Mouse (Mus musculus) left cerebral cortex, adult 2 months (tissue): ENCODE measurements around the gene Tas1r1. TPM values are rescaled to one million over a fixed set of nuclear protein-coding genes. Genes with fewer than 3 reads are reported as not detected.

ENCODE experiments used
- DNase-seq, 2 experiments: peaks; one replicate each; pipeline ENCODE4 v3.0.0; 2021 to 2022; ENCODE audit warnings: low spot score in 2 of 2, mixed read lengths in 1 of 2; ENCODE audit errors: extremely low spot score in 1 of 2
- H3K27ac ChIP-seq: fragments of 200-600 bp; 2 replicates; pipeline ENCODE4 v1.8.1; 2022
- H3K4me3 ChIP-seq: fragments of 200-600 bp; 2 replicates; pipeline ENCODE4 v1.8.1; 2022
- CTCF ChIP-seq: fragments of 200-600 bp; IDR thresholded peaks from 2 replicates; pipeline ENCODE4 v1.8.1; 2022; ENCODE audit warnings: antibody characterized with exemption, mild to moderate bottlenecking, moderate library complexity
- intact Hi-C: fragments of 180-260 bp; cut with DNase I; formaldehyde crosslinking; loops from one replicate; pipeline ENCODE4 v1.15.1; 2025
- total RNA-seq, 2 experiments: library from RNA; stranded (reverse); gene quantifications; 2 replicates each; pipeline ENCODE4 v1.2.3; 2021

The Tas1r1 gene
- total RNA-seq, 2 experiments from 2014 or later = 0.49 to 0.95 TPM

- Histone ChIP-seq H3K27ac (no peak overlapping the region), H3K4me3 (peak overlapping the region; percentile 97)
- no peak for TF ChIP-seq CTCF
- intact Hi-C loops = no loop called here
- DNase-seq = no peak
Measured at GRCm38 (mm10) chr4:151994228-151995171, 43.9 kb downstream of the Tas1r1 start.

DNA sequence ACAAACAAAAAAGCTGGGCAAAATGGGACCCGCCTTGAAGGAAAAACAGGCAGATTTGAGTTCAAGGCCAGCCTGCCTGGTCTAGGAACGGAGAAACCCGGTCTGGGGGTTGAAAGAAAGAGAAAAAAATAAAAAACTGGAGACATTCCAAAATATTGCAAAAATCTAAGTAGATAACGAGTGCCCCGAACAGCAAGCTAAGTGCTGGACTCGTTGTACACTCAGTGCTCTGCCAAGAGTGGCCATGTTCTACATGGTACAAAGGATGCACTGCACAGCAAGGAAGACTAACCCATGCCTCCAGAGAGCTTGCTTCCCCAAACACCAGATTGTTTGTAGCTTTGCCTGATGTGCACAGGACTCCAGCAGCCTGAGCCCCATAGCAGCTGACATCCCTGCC is 45.3 kb downstream of the Tas1r1 start:
- TF ChIP-seq CTCF = no peak
- Histone ChIP-seq H3K4me3 (no peak overlapping the region), H3K27ac (no peak overlapping the region)
- no peak for DNase-seq
- intact Hi-C loops = no loop called here

- no peak for TF ChIP-seq CTCF
- intact Hi-C loops = no loop called here
- H3K27ac ChIP-seq = no peak overlapping the region
- no peak overlapping the region for H3K4me3 ChIP-seq
- DNase-seq = no peak
Measured at GRCm38 (mm10) chr4:151992091-151992490, 46.3 kb downstream of the Tas1r1 start.

GRCm38 (mm10) chr4:151989110-151989488 is 49.3 kb downstream of the Tas1r1 start:
- DNase-seq = no peak
- intact Hi-C loops = no loop called here
- Histone ChIP-seq H3K27ac (peak overlapping the region; percentile 95), H3K4me3 (peak overlapping the region; percentile 78)
- TF ChIP-seq CTCF = no peak

GRCm38 (mm10) chr4:151988342-151989109 is 49.8 kb downstream of the Tas1r1 start, which contains the start of gene Thap3:
Gene Thap3, minus strand, starts transcription at chr4:151988997.
- TF ChIP-seq CTCF = no peak
- peak within 1 kb of the TSS; percentile 95 for H3K27ac ChIP-seq
- H3K4me3 ChIP-seq = peak within 1 kb of the TSS; percentile 78
- peak; percentile 81 to 87 for DNase-seq
- intact Hi-C loops = no loop called here

DNA sequence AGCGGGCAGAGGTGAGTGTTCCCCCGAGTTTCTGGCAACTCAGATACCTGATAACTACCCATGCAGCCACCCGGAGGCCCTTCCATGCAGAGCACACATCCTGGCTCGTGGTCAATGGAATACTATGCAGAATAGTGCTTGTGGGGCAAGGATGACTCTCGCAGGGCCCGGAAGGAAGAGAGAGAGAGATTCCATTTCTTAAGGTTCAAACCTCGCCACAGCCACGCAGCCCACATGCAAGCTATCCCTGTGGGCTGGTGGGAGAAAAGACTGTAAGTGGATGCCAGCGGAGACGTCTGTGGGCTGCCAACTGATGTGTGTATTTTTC is 50.4 kb downstream of the Tas1r1 start:
- Histone ChIP-seq H3K27ac (peak overlapping the region; percentile 95; the same call in 1 of the 2 replicates), H3K4me3 (peak overlapping the region; percentile 78)
- TF ChIP-seq CTCF = no peak
- DNase-seq = no peak
- intact Hi-C loops = no loop called here

DNA sequence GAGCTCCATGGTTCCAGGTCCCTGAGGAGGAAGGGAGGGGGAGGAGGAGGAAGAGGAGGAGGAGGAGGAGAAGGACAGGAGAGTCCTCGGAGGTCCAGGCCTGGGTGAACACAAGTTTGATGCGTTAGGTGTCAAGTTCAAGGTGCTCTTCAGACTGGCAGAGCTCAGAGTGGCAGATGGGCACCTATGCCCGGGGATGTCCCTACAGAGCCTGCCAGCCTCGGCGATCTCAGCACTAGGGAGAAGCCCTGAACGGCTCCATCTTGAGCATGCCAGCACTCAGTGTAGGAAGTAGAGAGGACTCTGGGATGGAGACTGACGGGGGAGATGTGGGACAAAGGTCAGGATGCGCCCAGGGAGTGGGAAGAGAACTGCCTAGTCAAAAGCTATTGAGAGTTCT is 51.7 kb downstream of the Tas1r1 start:
- no peak overlapping the region for H3K4me3 ChIP-seq
- TF ChIP-seq CTCF = no peak
- DNase-seq = no peak
- H3K27ac ChIP-seq = no peak overlapping the region
- intact Hi-C loops = no loop called here

DNA sequence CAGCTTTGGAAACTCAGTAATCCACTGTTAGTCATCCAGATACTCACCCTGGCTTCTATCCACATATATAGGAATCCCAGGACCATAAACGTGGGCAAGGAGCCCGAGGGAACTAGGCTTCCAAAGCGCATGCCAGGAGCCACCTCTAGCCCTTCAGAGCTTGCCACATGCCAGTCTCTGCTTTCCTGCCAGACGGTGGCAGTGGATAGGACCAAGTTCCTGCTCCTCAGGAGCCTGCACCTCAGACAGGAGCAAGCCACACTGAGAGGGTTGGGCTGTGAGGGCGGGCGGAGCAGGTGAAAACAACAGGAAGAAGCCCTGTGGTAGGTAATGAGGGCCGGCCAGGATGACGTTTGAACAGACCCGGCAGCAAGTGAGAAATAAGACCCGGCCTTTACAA is 52.5 kb downstream of the Tas1r1 start:
- no peak for TF ChIP-seq CTCF
- no peak for DNase-seq
- Histone ChIP-seq H3K27ac (no peak overlapping the region), H3K4me3 (no peak overlapping the region)
- intact Hi-C loops = no loop called here

DNA sequence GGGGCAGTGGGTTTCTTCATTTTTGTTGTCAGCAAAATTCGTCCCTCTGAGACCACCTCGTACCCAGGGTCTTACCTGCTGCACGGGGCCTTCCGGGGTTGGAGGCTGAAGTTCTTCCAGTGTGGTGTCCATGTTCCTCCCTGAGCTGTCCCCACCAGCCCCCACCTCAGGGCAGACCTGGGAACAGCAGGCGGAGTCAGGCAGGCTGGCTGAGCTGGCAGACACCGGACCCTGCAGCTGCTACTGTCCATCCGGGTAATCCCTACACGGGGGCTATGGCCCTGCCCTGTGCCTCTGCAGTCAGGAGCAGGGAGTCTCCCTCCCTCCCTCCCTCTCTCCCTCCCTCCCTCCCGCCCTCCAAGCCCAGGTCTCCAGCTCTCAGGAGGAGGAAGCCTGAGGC is 54.8 kb downstream of the Tas1r1 start:
- no peak for TF ChIP-seq CTCF
- no peak overlapping the region for H3K4me3 ChIP-seq
- DNase-seq = no peak
- intact Hi-C loops = no loop called here
- H3K27ac ChIP-seq = no peak overlapping the region

DNA sequence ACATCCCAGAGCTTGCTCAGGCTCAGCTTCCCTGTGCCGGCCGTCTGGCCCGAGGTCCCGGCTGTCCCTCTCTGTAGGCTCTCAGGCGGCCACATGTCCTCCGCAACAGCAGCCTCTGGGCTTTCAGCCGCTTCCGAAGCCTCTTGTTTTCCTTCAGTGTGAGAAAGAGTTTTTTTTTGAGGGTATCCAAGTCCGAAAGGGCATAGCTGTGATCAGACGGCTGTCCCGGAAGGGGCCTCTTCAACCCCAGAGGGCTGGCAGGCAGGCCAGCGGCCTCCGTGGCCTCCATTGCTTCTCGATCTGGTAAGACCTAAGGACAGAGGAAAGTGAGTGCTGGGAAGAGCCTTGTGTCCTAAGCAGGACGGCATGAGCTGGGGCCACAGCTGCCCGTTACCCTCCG is 55.3 kb downstream of the Tas1r1 start:
- Histone ChIP-seq H3K4me3 (no peak overlapping the region), H3K27ac (no peak overlapping the region)
- DNase-seq = no peak
- TF ChIP-seq CTCF = no peak
- intact Hi-C loops = no loop called here

DNA sequence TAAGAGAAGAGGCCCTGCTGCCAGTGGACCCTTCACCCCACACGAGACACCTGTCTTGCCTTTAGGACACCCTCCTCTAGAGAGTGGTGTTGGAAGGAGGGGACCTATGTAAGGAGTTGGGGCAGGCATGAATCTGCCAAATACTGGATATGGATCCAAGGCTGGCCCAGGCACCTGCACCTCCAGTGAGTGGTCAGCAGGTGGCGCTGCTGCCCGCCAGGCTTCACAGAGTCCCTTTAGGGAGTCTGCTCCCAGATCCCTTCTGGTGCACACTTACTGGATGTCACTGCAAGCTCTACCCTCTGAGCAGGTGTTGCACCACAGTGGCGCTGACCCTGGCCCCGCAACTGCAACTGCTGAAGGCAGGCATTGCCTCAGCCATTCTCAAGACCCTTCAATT is 57.0 kb downstream of the Tas1r1 start:
- peak; percentile 77 to 86 for DNase-seq
- TF ChIP-seq CTCF = peak; percentile 100
- no peak overlapping the region for H3K4me3 ChIP-seq
- intact Hi-C loops = loop anchor here (2.0 kb wide), 3 partner anchors 49 to 115 kb away; partner anchors contain the start of genes Nol9 and Tas1r1
- no peak overlapping the region for H3K27ac ChIP-seq

- Histone ChIP-seq H3K4me3 (no peak overlapping the region), H3K27ac (no peak overlapping the region)
- DNase-seq = no peak
- peak; percentile 58 for TF ChIP-seq CTCF
- intact Hi-C loops = loop anchor here (2.0 kb wide), 3 partner anchors 50 to 116 kb away; partner anchors contain the start of genes Nol9 and Tas1r1
Measured at GRCm38 (mm10) chr4:151980699-151981098, 57.7 kb downstream of the Tas1r1 start.

Other genes starting within 250 kb of the Tas1r1 start
- 100 to 1,000 TPM; 242 to 255 TPM for gene Camta1, start 176.7 kb downstream of the Tas1r1 start, total RNA-seq
- gene Dnajc11, start 104.9 kb downstream of the Tas1r1 start, total RNA-seq = 10 to 100 TPM; 61.8 to 66.6 TPM
- 10 to 100 TPM; 19.2 to 20.7 TPM for gene Thap3, start 49.6 kb downstream of the Tas1r1 start, total RNA-seq
- 10 to 100 TPM; 18.9 to 19.6 TPM for gene Phf13, start 42.3 kb downstream of the Tas1r1 start, total RNA-seq
- 10 to 100 TPM; 18.5 to 19.3 TPM for gene Klhl21, start 29.8 kb downstream of the Tas1r1 start, total RNA-seq
- gene Zbtb48, start 10.9 kb downstream of the Tas1r1 start, total RNA-seq = 10 to 100 TPM; 13.6 to 13.9 TPM
- gene Nol9, start 753 bp upstream of the Tas1r1 start, total RNA-seq = 10 to 100 TPM; 18.2 to 19.2 TPM
- gene Plekhg5, start 33.9 kb upstream of the Tas1r1 start, total RNA-seq = 100 to 1,000 TPM in 1 of 2 experiments, 10 to 100 TPM in 1; 89.1 to 101 TPM
- gene Tnfrsf25, start 77.4 kb upstream of the Tas1r1 start, total RNA-seq = 10 to 100 TPM; 16.4 to 28.6 TPM
- gene Espn, start 113.8 kb upstream of the Tas1r1 start, total RNA-seq = 1 to 10 TPM; 2.1 to 2.6 TPM
- gene Hes2, start 120.3 kb upstream of the Tas1r1 start, total RNA-seq = not detected
- 100 to 1,000 TPM; 300 to 307 TPM for gene Acot7, start 139.6 kb upstream of the Tas1r1 start, total RNA-seq
- 10 to 100 TPM; 29.6 to 35.9 TPM for gene Gpr153, start 235.7 kb upstream of the Tas1r1 start, total RNA-seq